Mouse (Mus musculus): Measurements from ENCODE around the gene Wrb.

GRCm38 (mm10) chr16:96128466-96128865 lies 16.7 kb upstream of the Wrb start:
- TF ChIP-seq USF1 (IDR thresholded peaks at IDR 0.05; ENCODE audit: low read depth) (no peak), CTCF (IDR thresholded peaks at IDR 0.05; ENCODE audit: control insufficient read depth, insufficient read depth, insufficient read length) (no peak), MYOG (IDR thresholded peaks at IDR 0.05; ENCODE audit: control insufficient read depth, extremely low read depth, insufficient read length) (no peak)
